Mouse (Mus musculus): ENCODE measurements around the gene Ddx42.

- TF ChIP-seq CTCF (IDR thresholded peaks at IDR 0.05; ENCODE audit: control insufficient read depth, insufficient read depth, insufficient replicate concordance, low read depth, low read length) (no peak), POLR2A (IDR thresholded peaks at IDR 0.05; ENCODE audit: control insufficient read depth, low read depth, low read length) (peak; percentile 86)
Measured at GRCm38 (mm10) chr11:106216730-106217490, at the start of gene Ddx42.
